Mouse (Mus musculus) gastrocnemius, postnatal 36 days (tissue): ENCODE measurements around the gene Palm2. TPM values are rescaled to one million over a fixed set of nuclear protein-coding genes. Genes with fewer than 3 reads are reported as not detected.
"Not testable (repeated sequence)": the region's sequence is repeated elsewhere in the genome, so short reads cannot be mapped to it uniquely, and the experiment has no call there.

Source experiments
- DNase-seq, 2 experiments: peaks; one replicate each; pipeline ENCODE4 v3.0.0; 2022
- intact Hi-C: fragments of 180-260 bp; cut with DNase I; formaldehyde crosslinking; loops from one replicate; pipeline ENCODE4 v1.15.1; 2025
- long read RNA-seq, 2 experiments: library from polyadenylated mRNA; stranded (forward); transcript quantifications; one replicate each; pipeline ENCODE4 v2.0.0; 2021
- total RNA-seq, 2 experiments: library from RNA; stranded (reverse); gene quantifications; 2 replicates each; pipeline ENCODE4 v1.2.3; 2021

Gene Palm2
- 1 to 10 TPM in 1 of 2 experiments, under 1 TPM in 1; 0.26 to 1.6 TPM for total RNA-seq
- long read RNA-seq, experiment 1: 0 reads
- long read RNA-seq, experiment 2: 0 reads

- DNase-seq: peak; percentile 11 to 39
- intact Hi-C loops: no loop called here
Measured at GRCm38 (mm10) chr4:57433941-57434704, at the start of gene Palm2. TSS of gene Palm2 (plus strand) at chr4:57434247.

- intact Hi-C loops: no loop called here
- no peak for DNase-seq
Measured at GRCm38 (mm10) chr4:57384355-57384754, 49.7 kb upstream of the Palm2 start.

DNA sequence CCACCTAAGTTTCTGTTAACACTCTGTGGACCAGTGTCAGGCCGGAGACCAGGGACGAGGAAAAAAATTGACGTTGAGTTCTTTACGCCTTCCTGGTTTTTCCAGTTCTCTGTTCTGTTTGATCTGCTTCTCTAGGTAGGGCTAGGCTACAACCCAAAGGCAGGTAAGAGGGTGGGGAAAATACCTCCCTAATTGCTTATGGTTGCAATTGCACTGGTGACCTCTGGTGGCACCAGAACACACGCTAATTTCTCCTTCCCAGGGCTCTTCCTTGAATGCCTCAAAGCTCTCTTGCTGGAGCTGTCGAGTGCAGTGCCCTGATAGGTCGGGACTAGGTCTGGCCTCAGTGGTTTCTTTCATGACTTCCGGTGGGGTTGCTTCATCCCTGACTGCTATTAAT lies 42.9 kb upstream of the Palm2 start:
- no peak for DNase-seq

DNA sequence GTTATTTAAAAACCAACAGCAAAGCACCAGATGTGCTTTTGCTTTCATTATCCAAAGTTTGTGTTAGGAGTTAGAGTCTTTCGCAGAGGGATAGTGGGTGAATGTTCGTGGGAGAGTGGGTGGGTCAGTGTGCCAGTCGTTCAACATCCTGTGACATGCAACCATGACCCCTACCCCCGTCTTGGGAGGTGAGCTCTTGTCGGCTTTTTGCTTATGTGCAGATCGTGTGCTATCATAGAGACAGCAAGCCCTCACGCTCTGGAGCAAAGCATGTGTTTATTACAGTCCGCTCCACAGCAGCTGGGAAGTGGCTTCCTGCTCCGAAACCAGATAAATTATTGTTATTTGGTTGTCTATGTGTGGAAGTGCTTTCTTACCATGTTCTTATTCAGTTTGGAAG lies 37.6 kb upstream of the Palm2 start:
- no peak for DNase-seq
- intact Hi-C loops: no loop called here

More for the DNA sequence above, 42.9 kb upstream of the Palm2 start:
- intact Hi-C loops: no loop called here

DNA sequence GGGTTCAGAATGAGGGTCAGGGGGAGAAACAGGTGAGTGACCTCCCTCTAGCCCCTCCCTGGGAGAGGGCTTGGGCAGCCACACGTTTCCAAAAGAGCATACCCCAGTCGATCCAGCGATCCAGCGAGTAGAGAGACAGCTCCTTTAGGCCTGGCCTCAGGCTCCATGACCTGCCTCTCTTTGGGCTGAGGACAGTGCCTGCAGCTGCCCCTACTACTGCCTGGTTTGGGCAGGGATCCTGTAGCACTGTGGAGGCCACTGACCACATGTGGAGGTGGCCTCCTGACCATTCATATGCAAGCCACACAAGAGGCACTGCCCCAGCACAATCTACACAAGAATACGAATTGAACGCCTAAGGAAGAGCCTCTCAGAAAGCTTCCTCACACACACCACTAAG lies 21.7 kb upstream of the Palm2 start:
- intact Hi-C loops, DNase-seq: not testable (repeated sequence)

- intact Hi-C loops: no loop called here
- no peak for DNase-seq
Measured at GRCm38 (mm10) chr4:57413016-57413415, 21.0 kb upstream of the Palm2 start.

DNA sequence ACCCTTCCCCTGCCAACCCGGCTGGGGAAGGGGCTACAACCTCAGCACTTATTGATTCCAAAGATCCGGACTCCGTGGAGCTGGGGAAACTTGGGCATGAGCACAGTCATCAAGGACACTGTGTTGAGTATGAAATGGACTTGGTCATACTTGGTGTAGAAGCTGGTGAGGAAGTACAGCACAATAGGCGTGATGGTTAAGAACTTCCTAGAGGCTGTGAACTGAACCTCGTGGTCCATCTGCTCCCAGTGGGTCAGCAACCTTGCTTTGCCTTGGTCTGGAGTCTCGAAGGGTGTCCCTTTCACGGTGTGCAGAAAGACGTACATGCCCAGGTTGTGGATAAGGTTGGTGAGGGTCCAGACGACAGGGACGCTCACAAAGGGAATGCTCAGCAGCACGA lies 20.4 kb upstream of the Palm2 start:
- intact Hi-C loops, DNase-seq: not testable (repeated sequence)

DNA sequence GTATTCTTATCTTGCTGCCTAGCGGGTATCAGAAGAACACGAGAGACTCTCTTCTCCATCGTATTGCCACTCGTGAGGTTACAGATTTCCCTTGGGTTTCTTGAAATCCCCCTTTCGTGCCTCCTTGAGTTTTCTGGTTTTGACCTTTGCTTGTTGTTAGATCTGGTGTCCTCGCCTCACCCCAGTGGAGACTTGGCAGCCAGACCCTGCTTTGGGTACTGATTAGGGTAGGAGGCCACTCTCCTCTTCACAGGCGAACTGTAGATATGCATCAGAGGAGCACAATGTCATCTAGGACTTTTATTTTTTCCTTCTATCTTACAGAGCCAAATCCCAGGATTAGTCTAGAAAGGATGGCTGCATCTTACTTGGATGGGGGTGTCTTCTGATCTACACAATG lies 10.0 kb upstream of the Palm2 start:
- intact Hi-C loops: no loop called here

GRCm38 (mm10) chr4:57428317-57428716 lies 5.7 kb upstream of the Palm2 start:
- intact Hi-C loops: no loop called here
- no peak for DNase-seq

More for the DNA sequence above, 10.0 kb upstream of the Palm2 start:
- DNase-seq: no peak

DNA sequence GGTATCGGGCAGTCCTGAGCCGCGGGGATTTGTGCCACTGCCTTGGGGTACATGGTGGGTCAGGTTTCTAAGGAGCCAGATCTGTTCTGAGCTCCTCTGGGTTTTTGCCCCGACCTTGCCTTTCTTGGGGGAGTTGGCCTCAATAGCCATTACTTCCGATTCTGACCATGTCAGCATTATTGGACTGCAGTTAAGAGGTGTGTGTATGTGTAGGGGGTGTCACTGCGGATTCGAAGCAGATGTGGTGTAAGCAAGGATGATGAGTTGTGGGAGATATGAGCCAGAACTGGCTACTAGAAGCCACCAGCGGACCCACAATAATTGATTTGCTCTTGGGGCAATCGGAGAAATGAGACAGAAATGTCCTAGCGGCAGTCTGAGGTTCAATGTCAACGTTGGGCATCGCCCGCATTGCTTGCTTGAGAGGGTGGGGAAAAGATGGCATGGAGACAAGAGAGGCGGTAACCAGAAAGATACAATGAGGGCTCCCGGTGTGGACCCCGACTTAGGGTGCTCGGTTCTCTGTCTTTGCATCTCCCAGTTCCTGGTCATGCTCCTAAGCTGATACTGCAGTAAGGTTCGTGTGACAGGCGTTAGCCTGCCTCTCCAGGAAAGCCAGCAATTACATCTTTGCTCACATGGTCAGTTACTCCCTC lies 786 bp downstream of the Palm2 start:
- intact Hi-C loops: no loop called here
- DNase-seq: no peak

GRCm38 (mm10) chr4:57436286-57436685 lies 2.2 kb downstream of the Palm2 start:
- intact Hi-C loops: no loop called here
- DNase-seq: no peak

- DNase-seq: no peak
- intact Hi-C loops: no loop called here
Measured at GRCm38 (mm10) chr4:57446082-57446481, 12.0 kb downstream of the Palm2 start.

DNA sequence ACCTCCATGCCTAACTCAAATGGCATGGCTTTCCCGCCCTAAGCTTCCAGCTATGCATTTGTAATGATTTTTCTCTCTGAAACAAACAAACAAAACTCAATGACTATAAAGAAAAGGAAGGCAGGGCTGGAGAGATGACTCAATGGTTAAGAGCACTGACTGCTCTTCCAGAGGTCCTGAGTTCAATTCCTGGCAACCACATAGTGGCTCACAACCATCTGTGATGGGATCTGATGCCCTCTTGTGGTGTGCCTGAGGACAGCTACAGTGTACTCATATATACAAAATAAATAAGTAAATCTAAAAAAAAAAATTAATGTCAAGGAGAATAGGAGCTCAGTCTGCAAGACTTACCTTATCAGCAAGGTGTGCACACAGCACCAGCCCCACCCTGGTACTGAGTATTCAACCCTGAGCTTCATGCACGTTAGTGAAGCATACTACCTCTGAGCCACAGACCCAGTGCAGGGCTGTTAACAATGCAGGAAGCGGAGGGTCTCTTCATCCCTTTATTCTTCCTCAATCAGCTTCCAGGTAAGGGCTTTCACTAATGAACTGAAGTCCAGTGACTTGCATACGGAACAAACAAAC lies 12.9 kb downstream of the Palm2 start:
- no peak for DNase-seq
- intact Hi-C loops: no loop called here

- no peak for DNase-seq
- intact Hi-C loops: loop anchor here (5.0 kb wide), 1 partner anchor 155 kb away; no protein-coding TSS in a partner anchor
Measured at GRCm38 (mm10) chr4:57451896-57452295, 17.8 kb downstream of the Palm2 start.

- DNase-seq: no peak
- intact Hi-C loops: loop anchor here (5.0 kb wide), 1 partner anchor 155 kb away; no protein-coding TSS in a partner anchor
Measured at GRCm38 (mm10) chr4:57452661-57453060, 18.6 kb downstream of the Palm2 start.

DNA sequence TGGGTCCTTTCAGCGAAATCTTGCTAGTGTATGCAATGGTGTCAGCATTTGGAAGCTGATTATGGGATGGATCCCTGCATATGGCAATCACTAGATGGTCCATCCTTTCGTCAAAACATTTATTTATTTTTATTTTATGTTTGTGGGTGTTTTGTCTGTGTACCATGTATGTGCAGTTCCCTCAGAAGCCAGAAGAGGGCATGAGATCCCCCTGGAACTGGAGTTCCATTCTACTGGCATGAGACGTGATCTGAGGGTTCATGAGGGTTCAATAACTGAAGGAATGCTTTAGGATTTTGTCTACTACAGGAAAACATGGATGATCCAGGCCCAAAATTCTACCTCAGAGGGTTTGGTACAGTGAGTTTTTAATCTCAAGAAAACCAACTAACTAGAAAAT lies 28.3 kb downstream of the Palm2 start:
- DNase-seq: no peak
- intact Hi-C loops: no loop called here

GRCm38 (mm10) chr4:57482435-57482834 lies 48.4 kb downstream of the Palm2 start:
- intact Hi-C loops: no loop called here
- DNase-seq: no peak

DNA sequence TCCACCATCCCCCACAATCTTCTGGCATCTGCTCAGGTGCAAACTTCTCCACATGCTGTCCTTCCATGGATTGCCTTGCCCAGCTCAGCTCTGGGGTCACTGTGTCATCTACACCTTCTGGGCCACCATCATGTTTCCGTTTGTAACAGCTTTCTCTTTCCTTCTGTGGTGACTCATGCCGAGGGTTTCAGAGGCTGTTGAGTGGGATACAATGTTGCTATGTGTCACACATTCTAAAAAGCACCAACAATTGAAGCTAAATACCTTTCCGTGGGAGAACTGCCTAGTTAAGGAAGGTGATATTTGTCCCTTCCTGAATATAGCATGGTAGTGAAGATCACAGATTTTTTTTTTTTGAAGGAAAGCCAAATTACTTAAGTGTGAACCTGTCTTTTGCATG lies 52.3 kb downstream of the Palm2 start:
- intact Hi-C loops: no loop called here
- DNase-seq: no peak

DNA sequence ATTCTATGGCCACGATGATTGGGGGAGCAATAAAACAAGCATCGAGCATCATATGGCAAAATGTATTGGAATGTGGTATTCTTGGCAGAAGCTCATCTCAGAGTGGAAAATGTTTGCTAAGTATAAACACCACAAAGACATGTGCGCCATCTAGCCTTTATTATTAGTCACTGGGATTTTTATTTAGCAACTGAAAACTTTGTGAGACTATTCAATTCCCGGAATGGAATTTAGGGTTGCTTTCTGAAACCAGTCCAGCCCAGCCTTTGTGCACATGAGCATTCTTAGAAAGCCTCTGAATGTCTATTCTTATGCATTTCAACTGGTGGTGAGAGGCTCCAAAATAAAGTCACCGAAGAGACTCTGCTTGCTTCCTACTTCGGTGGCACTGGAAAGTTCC lies 55.8 kb downstream of the Palm2 start:
- intact Hi-C loops: no loop called here
- DNase-seq: no peak

- no peak for DNase-seq
- intact Hi-C loops: no loop called here
Measured at GRCm38 (mm10) chr4:57504792-57505191, 70.7 kb downstream of the Palm2 start.

DNA sequence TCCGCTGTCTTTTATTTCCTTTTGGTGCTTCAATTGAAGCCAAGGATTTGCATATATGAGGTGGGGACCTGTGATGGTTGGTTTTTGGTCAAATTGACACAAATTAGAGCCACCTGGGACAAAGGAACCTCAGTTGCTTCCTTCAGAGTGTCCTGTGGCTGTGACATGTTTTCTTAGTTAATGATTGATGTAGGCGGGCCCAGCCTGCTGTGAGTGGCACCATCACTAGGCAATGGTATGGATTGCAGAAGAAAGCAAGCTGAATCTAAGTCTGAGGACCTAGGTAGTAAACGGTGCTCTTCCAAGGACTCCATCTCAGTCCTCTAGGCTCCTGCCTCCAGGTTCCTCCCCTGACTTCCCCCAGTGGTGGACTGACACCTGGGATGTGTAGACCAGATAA lies 76.5 kb downstream of the Palm2 start:
- no peak for DNase-seq
- intact Hi-C loops: no loop called here

DNA sequence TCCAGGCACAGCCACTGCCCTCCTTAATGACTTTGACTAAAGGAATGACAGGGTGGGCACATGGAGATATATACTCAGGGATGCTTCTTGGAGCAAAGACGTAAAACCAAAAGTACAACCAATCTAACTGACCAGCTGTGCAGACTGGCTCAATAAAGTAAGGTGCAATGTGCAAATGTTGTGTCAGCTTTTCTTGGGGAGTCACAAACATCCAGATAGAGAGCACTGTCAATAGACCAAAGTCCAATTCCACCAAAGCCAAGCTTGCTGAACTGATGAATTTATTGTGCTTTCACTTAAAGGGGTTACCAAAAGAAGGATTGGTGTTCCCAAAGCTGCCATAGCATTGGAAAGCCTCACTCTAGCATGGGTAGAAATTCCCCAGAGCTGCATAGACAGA lies 77.7 kb downstream of the Palm2 start:
- no peak for DNase-seq
- intact Hi-C loops: no loop called here
